Mouse (Mus musculus) forebrain, embryonic 12.5 days (tissue): Measurements from ENCODE around the gene Arhgef10l. TPM values are rescaled to one million over a fixed set of nuclear protein-coding genes. Genes with fewer than 3 reads are reported as not detected.

Source experiments
- ATAC-seq: fragments of 200-750 bp; cut with Nextera tagmentation; 2 replicates; pipeline ENCODE4 v1.8.0; 2017; ENCODE audit warnings: moderate TSS enrichment; ENCODE audit not compliant: low FRiP score
- H3K27ac ChIP-seq: fragments of 300-500 bp; sonication (generic); 2 replicates; pipeline ENCODE4 v1.5.1; 2016; ENCODE audit warnings: mild to moderate bottlenecking
- H3K27me3 ChIP-seq: fragments of 300-500 bp; sonication (generic); 2 replicates; pipeline ENCODE4 v1.6.1; 2016; ENCODE audit warnings: mild to moderate bottlenecking
- H3K36me3 ChIP-seq: fragments of 300-500 bp; sonication (generic); replicated peaks from 2 replicates; pipeline ENCODE4 v1.6.1; 2016; ENCODE audit warnings: mild to moderate bottlenecking
- H3K4me1 ChIP-seq: fragments of 300-500 bp; sonication (generic); 2 replicates; pipeline ENCODE4 v1.6.1; 2016
- H3K4me2 ChIP-seq: fragments of 300-500 bp; sonication (generic); 2 replicates; pipeline ENCODE4 v1.6.1; 2016; ENCODE audit warnings: mild to moderate bottlenecking, moderate library complexity
- H3K4me3 ChIP-seq: fragments of 300-500 bp; sonication (generic); replicated peaks from 2 replicates; pipeline ENCODE4 v1.5.1; 2016; ENCODE audit warnings: mild to moderate bottlenecking
- H3K9ac ChIP-seq: fragments of 300-500 bp; sonication (generic); 2 replicates; pipeline ENCODE4 v1.6.1; 2016; ENCODE audit warnings: mild to moderate bottlenecking
- H3K9me3 ChIP-seq: fragments of 300-500 bp; sonication (generic); 2 replicates; pipeline ENCODE4 v1.6.1; 2016
- WGBS: fragments of 180-500 bp; shearing (Covaris S2); methylation state at CpG from one replicate; pipeline ENCODE4 v1.1.7; 2016; 5-methylcytosine and 5-hydroxymethylcytosine counted together
- polyA plus RNA-seq: library from polyadenylated mRNA; unstranded; fragments of >200 nt; fragmentation: Nextera tagmentation; extraction: Ambion mirVana; gene quantifications from 2 replicates; pipeline ENCODE4 v1.2.1, GENCODE M21; 2016

Arhgef10l gene
- polyA plus RNA-seq, 1 experiment from 2014 or later, result 26.1 TPM

DNA sequence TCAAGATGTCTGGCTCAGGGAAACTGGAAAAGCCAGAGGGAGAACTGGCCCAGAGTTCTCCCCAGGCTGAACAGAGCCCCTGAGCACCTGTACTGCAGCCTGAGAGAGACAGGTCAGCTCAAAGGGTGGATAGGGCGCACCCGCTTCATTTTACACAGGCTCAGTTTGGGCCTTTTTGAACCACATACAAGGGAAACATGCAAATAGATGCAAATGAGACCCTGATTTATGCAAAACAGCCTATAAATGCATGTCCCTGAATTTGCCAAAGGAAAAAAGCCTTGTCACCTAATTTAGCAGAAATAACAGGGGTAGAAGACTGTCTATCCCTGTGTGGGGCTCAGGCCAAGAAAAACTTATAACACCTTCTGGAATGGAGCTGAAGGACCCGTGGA, 160.2 kb downstream of the Arhgef10l start:
- WGBS, result 64% methylated on average over 3 of the region's 3 CpGs
- H3K4me2 ChIP-seq, result no peak overlapping the region
- H3K9me3 ChIP-seq, result no peaks in the 10 kb centered on the region
- peaks cover 33% of the 10 kb centered on the region for H3K4me1 ChIP-seq
- ATAC-seq, result 0 out of 2 replicates have a peak, but pooled peaks have one; percentile 28
- H3K27me3 ChIP-seq, result no peaks in the 10 kb centered on the region
- H3K9ac ChIP-seq, result 0 out of 2 replicates have a peak overlapping the region, but pooled peaks have one; percentile 12
- peak overlapping the region; percentile 85 for H3K27ac ChIP-seq
- H3K4me3 ChIP-seq, result no peak overlapping the region
- H3K36me3 ChIP-seq, result no peaks in the 10 kb centered on the region

DNA sequence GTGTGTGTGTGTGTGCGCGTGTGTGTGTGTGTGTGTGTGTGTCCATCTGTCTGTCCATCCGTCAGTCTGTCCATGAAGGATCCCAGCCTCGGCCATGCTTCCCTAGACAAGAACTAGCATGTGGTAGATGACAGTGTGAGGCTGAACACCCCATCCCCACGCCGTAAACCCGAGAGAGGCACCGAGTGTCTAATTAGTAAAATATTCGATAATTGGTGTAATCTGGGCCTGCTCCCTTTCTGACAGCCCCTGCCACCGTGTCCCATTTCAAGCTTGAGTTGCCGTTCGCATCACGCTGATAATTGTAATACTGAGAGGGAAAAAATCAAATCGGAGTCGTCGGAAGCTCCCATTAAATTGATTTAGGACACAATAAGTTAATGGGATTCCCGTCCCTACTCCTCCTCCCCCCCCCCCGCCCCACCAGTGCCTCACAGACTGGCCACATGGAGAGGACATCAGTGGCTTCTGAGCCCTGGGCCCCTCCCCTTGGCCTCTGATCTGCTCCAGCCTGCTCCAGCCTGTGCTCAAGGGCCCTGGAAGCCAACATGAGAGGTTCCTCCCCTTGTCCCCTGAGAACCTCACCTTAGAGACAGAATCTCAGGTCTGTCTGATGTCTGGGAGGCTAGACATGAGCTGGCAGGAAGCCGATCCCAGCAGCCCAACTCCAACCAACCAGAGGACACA, 160.7 kb downstream of the Arhgef10l start:
- 41% methylated on average over 18 of the region's 19 CpGs for WGBS
- H3K9me3 ChIP-seq, result no peaks in the 10 kb centered on the region
- peaks cover 33% of the 10 kb centered on the region for H3K4me1 ChIP-seq
- H3K27me3 ChIP-seq, result no peaks in the 10 kb centered on the region
- 0 out of 2 replicates have a peak overlapping the region, but pooled peaks have one; percentile 12 for H3K9ac ChIP-seq
- ATAC-seq, result peak; percentile 59; the same call in 1 of the 2 replicates
- H3K4me2 ChIP-seq, result peak overlapping the region; percentile 24; the same call in 1 of the 2 replicates
- H3K4me3 ChIP-seq, result no peak overlapping the region
- H3K27ac ChIP-seq, result peak overlapping the region; percentile 85
- H3K36me3 ChIP-seq, result no peaks in the 10 kb centered on the region

DNA sequence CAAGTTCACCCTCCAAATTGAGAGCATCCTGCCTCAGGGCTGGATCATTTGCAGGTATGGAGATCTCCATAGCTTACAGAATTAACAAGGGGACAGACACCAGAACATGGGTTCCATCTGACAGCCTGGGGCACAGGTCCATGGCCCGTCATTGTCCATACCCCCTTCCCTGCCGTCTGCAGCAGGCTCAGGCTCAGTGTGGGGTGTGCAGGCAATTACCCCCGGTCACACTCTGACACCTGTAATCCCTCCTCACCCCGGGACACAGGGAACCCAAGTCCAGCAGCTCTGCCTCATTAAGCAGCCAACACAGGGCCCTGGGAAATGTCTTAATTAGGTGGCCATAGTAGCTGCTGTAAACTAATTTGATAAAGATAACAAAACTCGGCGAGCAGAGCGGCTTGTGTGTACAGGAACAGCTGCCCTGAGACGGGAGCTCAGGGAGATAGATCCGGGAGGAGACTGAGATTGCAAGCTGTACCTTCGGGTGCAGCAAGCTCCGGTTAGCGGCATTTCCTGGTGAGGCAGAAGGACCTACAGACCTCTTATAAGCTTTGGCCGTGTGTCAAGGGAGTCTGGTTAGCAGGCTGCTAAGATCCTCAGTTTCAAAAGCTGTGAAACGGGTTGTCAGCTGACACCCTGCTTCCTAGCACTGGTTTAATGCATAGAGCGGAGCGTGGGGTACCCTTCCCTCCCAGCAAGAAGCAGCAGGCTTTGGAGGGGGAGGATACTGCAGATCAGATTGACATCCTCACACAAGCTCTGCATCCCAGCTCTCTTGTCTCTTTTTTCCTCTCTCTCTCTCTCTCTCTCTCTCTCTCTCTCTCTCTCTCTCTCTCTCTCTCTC, 161.5 kb downstream of the Arhgef10l start:
- ATAC-seq, result peak; percentile 55; the same call in 1 of the 2 replicates
- Histone ChIP-seq H3K9me3 (no peaks in the 10 kb centered on the region), H3K4me3 (no peak overlapping the region), H3K36me3 (no peaks in the 10 kb centered on the region), H3K27me3 (no peaks in the 10 kb centered on the region), H3K4me2 (peak overlapping the region; percentile 24), H3K27ac (peak overlapping the region; percentile 85), H3K4me1 (peaks cover 33% of the 10 kb centered on the region), H3K9ac (no peak overlapping the region)
- WGBS, result 14% methylated on average over 16 of the region's 16 CpGs

DNA sequence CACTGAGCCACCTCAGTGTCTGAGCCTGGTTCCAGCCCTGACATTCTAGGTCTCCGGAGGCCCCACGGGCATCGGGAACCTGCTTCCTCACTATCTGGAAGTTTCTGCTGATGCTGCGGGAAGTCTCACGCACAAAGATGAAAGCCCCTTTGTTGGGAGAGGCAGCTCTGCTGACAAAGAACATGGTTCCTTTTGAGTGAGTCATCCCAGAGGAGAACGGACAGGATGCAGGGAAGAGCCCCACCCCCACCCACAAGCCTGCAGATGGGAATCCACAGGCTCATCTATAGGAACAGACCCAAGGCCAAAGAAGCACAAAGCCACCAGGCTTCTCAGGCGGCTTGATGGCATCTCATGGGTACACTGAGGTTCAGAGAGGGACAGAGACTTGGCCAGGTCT, 165.0 kb downstream of the Arhgef10l start:
- no peak overlapping the region for H3K4me3 ChIP-seq
- WGBS, result 63% methylated on average over 7 of the region's 7 CpGs

DNA sequence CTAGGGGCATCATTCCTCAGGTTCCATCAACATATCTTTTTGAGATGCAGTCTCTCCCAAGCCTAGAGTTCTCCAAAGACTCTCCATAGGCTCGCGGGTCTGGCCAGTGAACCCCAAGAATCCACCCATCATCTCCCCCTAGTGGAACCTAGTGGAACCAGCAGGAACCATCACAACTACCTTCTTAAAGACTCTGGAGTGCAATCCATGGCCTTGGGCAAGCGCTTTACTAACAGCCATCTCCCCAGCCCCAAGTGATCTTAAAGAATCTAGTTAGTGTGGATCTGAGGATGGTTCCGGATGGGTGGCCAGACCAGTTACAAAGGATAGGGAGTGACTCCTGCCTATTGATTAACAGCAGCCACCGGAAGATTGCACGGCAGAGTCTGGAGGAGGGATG, 166.2 kb downstream of the Arhgef10l start:
- H3K9me3 ChIP-seq, result no peaks in the 10 kb centered on the region
- peaks cover 18% of the 10 kb centered on the region for H3K4me1 ChIP-seq
- H3K9ac ChIP-seq, result no peak overlapping the region
- H3K4me2 ChIP-seq, result no peak overlapping the region
- ATAC-seq, result no peak
- 85% methylated on average over 6 of the region's 6 CpGs for WGBS
- H3K4me3 ChIP-seq, result no peak overlapping the region
- H3K27ac ChIP-seq, result no peak overlapping the region
- H3K36me3 ChIP-seq, result no peaks in the 10 kb centered on the region
- H3K27me3 ChIP-seq, result no peaks in the 10 kb centered on the region; the same call in 1 of the 2 replicates

More for the DNA sequence above, 165.0 kb downstream of the Arhgef10l start:
- Histone ChIP-seq H3K27ac (no peak overlapping the region), H3K36me3 (no peaks in the 10 kb centered on the region), H3K4me1 (peaks cover 30% of the 10 kb centered on the region), H3K4me2 (no peak overlapping the region), H3K9ac (no peak overlapping the region), H3K27me3 (no peaks in the 10 kb centered on the region; the same call in 1 of the 2 replicates), H3K9me3 (no peaks in the 10 kb centered on the region)
- ATAC-seq, result no peak

DNA sequence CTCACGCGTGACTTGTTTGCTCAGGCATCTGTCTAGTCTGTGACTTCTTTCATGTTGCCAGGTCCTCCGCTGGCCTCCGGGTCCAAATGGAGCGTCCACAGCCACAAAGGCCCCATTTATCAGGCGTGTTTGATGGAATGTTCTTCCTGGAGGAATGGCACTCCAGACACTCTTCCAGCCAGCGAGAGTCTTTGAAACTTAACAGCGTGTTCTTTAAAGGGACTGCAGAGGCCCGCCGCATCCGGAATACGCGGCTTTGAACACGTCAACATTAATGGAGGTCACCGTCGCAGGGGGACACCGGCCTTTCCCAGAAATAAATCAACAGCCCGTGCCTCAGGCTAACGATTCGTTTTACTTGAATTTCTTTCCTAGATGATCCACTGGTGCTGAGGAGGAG, 168.6 kb downstream of the Arhgef10l start:
- H3K9me3 ChIP-seq, result no peaks in the 10 kb centered on the region
- peaks cover 9% of the 10 kb centered on the region; the same call in 1 of the 2 replicates for H3K4me1 ChIP-seq
- no peak overlapping the region for H3K9ac ChIP-seq
- no peak overlapping the region for H3K4me2 ChIP-seq
- H3K27me3 ChIP-seq, result no peaks in the 10 kb centered on the region; the same call in 1 of the 2 replicates
- WGBS, result 67% methylated on average over 20 of the region's 20 CpGs
- no peak for ATAC-seq
- no peaks in the 10 kb centered on the region for H3K36me3 ChIP-seq
- H3K4me3 ChIP-seq, result no peak overlapping the region
- H3K27ac ChIP-seq, result no peak overlapping the region

DNA sequence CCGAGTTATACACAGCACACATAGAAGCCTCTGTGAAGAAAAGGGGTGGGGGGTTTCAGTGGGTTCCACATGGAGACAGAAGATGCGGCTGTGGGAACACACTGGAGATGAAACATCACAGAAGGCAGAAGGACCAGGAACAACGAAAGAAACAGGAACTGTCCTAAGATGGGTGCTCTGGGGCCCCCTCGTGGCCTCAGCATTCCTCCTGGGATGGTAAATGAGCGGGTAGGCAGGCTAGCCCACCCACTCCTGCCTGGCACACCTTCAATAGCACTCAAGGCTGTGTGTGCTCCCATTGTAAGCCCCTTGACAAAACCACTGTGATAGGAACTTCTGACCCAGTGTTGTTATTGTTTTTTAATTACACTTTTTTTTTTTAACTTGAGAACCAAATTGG, 174.3 kb downstream of the Arhgef10l start:
- ATAC-seq, result no peak
- H3K9me3 ChIP-seq, result no peaks in the 10 kb centered on the region
- WGBS, result 37% methylated on average over 5 of the region's 5 CpGs

DNA sequence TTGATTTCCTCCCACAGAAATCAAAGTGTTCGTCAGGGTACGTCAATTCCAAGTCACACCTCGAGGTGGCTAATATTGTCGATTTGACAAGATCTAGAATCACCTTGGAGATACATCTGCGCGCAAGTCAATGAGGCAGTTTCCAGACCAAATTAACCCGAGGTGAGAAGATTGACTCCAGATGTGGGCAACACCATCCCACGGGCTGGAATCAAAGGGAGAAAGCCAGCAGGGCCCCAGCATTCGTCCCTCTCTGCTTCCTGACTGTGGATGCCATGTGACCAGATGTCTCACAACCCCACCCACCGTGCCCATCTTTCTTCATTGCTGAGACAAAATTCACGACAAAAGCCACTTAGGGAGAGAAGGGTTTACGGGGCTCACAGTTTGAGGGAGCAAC, 180.4 kb downstream of the Arhgef10l start:
- no peak overlapping the region for H3K4me3 ChIP-seq
- H3K4me2 ChIP-seq, result no peak overlapping the region
- H3K27ac ChIP-seq, result no peak overlapping the region
- peaks cover 3% of the 10 kb centered on the region for H3K27me3 ChIP-seq
- no peaks in the 10 kb centered on the region for H3K36me3 ChIP-seq
- no peak for ATAC-seq
- H3K9me3 ChIP-seq, result no peaks in the 10 kb centered on the region
- 70% methylated on average over 12 of the region's 12 CpGs for WGBS
- 0 out of 2 replicates have a peak, but pooled peaks cover 2% of the 10 kb centered on the region for H3K4me1 ChIP-seq
- no peak overlapping the region for H3K9ac ChIP-seq

More for the DNA sequence above, 174.3 kb downstream of the Arhgef10l start:
- H3K4me3 ChIP-seq, result no peak overlapping the region
- H3K4me1 ChIP-seq, result no peaks in the 10 kb centered on the region
- H3K36me3 ChIP-seq, result no peaks in the 10 kb centered on the region
- H3K27me3 ChIP-seq, result peaks cover 3% of the 10 kb centered on the region; the same call in 1 of the 2 replicates
- H3K4me2 ChIP-seq, result no peak overlapping the region
- no peak overlapping the region for H3K27ac ChIP-seq
- H3K9ac ChIP-seq, result no peak overlapping the region

DNA sequence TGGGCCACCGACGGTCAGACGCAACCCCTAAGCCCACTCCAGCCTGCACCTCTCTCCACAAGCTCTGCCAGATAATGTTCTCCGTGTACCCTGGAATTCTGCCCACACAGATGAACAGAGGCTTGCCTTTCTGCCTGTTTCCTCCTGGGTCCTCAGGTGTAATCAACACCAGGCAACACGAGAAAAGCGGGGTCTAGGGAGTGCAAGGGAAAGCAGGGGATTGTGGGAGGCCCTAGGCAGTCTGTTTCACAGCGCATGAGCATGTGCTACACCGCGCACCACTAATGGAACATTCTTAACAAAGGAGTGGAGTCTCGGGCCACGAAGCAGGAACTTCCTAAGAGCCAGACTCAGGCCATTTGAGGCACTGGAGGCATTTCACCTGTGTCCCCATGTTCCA, 182.7 kb downstream of the Arhgef10l start:
- no peak for ATAC-seq
- no peaks in the 10 kb centered on the region for H3K36me3 ChIP-seq
- H3K27ac ChIP-seq, result no peak overlapping the region
- no peaks in the 10 kb centered on the region; the same call in 1 of the 2 replicates for H3K27me3 ChIP-seq
- 82% methylated on average over 11 of the region's 11 CpGs for WGBS
- no peak overlapping the region for H3K4me2 ChIP-seq
- H3K4me3 ChIP-seq, result no peak overlapping the region
- no peak overlapping the region for H3K9ac ChIP-seq
- no peaks in the 10 kb centered on the region for H3K9me3 ChIP-seq
- peaks cover 16% of the 10 kb centered on the region for H3K4me1 ChIP-seq

DNA sequence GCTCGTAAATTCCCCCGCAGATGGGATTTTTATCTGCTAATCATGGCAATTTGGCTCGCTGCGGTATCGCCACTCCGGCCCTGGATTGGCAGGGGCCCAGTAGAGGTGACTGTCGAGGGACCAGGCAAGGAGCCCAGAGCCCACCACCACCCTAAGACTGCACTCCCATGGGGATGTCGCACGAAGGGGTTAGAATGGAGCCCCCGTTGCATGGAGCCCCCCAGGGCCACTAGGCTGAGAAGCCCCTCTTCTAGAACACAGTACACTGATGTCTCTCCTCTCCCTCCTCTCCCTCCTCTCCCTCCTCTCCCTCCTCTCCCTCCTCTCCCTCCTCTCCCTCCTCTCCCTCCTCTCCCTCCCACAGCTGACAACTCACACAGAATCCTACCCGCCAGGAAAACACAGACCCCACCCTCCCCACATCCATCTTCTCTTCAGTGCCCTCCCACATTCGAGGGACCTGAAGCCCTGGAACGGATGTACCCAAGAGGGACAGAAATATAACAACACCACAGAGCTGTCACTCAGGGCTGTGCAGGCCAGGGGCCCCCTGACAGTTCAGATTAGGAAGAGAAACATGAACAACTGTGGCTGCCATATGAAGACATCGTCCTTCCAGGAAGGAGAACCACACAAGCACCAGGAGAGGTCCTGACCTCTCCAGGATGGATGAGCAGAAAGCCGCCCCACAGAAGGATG, 185.3 kb downstream of the Arhgef10l start:
- H3K9ac ChIP-seq, result no peak overlapping the region
- no peak overlapping the region for H3K4me3 ChIP-seq
- H3K27me3 ChIP-seq, result no peaks in the 10 kb centered on the region; the same call in 1 of the 2 replicates
- peaks cover 16% of the 10 kb centered on the region for H3K4me1 ChIP-seq
- 61% methylated on average over 15 of the region's 15 CpGs for WGBS
- no peaks in the 10 kb centered on the region for H3K9me3 ChIP-seq
- no peak for ATAC-seq
- no peaks in the 10 kb centered on the region for H3K36me3 ChIP-seq
- no peak overlapping the region for H3K4me2 ChIP-seq
- no peak overlapping the region for H3K27ac ChIP-seq

DNA sequence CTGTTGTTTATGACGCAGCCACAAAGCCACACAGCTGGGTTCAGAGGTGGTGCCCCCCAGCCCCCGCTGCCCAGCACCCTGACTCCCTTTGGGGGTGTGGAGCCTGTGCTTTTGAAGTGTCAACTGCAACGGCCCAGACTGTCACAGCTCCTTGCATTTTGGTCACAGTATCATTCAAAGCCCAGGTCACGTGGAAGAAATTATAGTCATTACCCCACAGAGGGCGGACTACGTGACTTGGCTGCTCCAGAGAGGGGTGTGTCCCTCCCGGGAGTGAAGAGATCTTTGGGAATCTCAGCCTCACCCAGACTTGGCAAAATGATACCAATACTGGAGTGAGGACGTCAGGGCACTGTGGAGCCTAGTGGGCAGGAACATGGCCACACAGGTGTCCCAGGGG, 190.6 kb downstream of the Arhgef10l start:
- H3K4me1 ChIP-seq, result peaks cover 16% of the 10 kb centered on the region
- ATAC-seq, result no peak
- H3K27ac ChIP-seq, result no peak overlapping the region
- H3K4me2 ChIP-seq, result no peak overlapping the region
- no peaks in the 10 kb centered on the region for H3K36me3 ChIP-seq
- 76% methylated on average over 8 of the region's 8 CpGs for WGBS
- no peak overlapping the region for H3K4me3 ChIP-seq
- no peaks in the 10 kb centered on the region for H3K9me3 ChIP-seq
- H3K27me3 ChIP-seq, result no peaks in the 10 kb centered on the region
- H3K9ac ChIP-seq, result no peak overlapping the region
